Mouse (Mus musculus) kidney, adult 18-20 months (tissue): ENCODE results near the gene Tesk1.

Source experiments
- DNase-seq: peaks from one replicate; pipeline ENCODE4 v3.0.0; 2021

The Tesk1 gene

GRCm38 (mm10) chr4:43441639-43442038 is at the start of gene Tesk1:
Tesk1 (plus strand) TSS chr4:43441939.
- DNase-seq: no peak

DNA sequence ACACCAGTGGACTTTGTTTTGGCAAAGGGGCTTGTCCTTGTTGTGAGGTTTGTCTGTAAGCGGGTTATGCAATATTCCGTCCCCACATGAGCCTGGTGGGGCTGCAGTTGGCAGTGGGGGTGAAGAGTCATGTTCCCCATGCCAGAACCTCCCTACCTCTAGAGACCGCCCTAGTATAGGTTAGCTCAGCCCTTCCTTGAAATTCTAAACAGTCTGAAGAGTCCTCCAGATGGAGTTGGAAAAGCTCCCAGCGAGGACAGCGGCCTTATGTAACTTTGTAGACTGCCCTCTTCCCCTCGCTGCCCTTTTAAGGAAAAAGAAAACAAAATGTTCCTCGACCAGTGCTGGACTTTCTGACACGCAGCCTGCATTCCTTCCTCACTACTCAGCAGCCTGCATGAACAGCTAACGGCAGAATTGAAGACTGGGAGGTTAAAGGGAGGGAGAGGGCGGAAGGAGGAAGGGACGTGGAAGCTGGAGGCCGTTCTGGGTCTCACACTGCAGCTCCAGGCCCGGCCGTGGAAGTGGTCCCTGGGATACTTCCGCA is 47.3 kb upstream of the Tesk1 start:
- DNase-seq: peak; percentile 85

DNA sequence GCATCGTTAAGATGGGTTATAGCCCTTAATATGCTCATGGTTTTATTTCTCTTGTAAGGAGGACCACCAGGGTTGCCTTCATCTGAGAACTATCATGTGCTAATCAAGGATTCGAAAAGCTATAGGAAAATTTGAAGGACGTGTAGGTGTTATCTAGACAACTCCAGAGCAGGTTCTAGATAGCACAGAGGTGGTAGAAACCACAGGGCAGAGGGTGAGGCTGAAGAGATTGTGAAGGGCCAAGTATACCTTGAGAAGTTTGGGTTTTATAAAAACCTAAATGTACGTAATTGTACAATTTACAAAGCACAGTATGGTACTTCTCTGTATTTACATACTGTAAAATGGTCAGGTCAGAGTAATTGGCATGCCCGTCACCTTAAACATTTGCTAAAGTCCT is 46.6 kb upstream of the Tesk1 start:
- DNase-seq: no peak

- no peak for DNase-seq
These were observed 45.9 kb upstream of the Tesk1 start for GRCm38 (mm10) chr4:43395836-43396235.

DNA sequence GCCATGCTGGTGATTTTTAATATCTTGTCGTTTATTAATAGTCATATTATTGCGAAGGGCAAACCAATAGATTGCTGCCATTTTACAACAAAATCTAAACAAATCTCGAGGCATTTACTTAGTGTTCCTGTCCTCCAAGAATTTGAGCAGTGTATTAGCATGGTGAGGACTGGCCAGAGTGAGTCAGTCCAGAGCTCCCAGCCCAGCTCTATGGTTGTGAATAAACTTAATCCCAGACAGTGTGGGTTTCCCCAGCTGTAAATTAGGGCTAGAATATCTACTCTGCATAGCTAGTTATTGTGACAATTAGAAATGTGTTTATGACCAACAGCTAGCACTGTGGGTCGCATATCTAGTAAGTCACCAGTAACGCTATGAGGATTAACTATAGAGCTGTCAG is 45.4 kb upstream of the Tesk1 start:
- no peak for DNase-seq

- DNase-seq: no peak
These were observed 43.7 kb upstream of the Tesk1 start for GRCm38 (mm10) chr4:43398014-43398413.

GRCm38 (mm10) chr4:43398829-43399331 is 42.9 kb upstream of the Tesk1 start:
- DNase-seq: peak; percentile 66

- peak; percentile 50 for DNase-seq
These were observed 42.2 kb upstream of the Tesk1 start for GRCm38 (mm10) chr4:43399391-43400131.

DNA sequence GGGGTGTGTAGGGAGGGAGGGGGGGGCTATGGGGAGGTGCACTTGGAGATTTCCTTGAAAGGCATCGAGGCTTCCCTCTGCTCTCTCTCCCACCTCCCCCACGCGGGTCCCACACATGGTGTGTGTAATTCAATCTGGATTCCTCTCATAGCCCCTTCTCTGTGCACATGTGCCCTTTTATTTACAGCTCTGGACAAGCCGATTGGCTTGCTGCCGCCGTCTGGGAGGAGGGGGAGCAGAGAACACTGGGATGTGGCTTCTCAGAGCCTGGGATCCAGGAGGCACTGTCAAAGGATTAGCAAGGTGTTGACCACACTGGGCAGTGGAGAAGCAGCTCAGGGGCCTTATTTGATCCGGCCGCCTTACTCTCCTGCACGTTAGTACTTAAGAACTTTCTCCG is 40.8 kb upstream of the Tesk1 start:
- no peak for DNase-seq

- DNase-seq: no peak
These were observed 40.3 kb upstream of the Tesk1 start for GRCm38 (mm10) chr4:43401486-43401885.

DNA sequence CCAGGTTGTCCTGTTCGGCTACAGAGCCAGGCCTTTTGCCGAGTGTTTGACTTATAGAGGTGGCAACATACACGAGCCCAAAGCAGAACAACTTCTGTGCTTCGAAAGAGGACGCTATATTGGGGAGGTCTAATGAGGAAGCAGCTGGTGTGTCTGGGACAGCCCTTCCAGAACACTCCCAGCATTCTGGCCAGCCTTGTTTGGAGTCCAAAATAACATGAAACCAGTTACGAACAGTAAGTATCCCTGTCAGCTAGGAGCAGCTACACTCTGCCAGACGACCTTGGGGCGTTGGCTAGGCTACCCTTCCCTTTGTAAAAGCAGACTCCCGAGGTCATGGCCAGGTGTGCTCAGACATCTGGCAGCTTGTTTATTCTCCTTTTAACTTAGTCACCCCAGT is 39.5 kb upstream of the Tesk1 start:
- DNase-seq: no peak

DNA sequence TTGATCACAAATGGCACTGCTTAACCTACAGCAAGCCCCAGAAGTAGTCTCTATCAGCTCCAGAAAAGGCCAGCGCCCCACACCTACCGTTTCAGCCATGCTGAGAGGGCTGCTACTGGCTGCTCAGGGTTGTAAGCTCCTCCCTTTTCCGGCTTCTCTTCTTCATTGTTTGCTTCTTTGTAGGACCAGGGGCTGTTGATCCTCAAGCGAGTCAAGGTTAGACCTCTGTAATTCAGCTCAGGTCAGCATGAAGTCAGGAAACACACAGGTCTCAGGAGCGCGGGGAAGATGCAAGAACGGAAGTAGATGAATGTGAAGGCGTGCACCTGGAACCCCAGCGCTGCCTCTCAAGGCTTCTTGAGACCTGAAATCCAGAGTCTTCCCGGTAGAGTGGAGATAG is 37.0 kb upstream of the Tesk1 start:
- no peak for DNase-seq

DNA sequence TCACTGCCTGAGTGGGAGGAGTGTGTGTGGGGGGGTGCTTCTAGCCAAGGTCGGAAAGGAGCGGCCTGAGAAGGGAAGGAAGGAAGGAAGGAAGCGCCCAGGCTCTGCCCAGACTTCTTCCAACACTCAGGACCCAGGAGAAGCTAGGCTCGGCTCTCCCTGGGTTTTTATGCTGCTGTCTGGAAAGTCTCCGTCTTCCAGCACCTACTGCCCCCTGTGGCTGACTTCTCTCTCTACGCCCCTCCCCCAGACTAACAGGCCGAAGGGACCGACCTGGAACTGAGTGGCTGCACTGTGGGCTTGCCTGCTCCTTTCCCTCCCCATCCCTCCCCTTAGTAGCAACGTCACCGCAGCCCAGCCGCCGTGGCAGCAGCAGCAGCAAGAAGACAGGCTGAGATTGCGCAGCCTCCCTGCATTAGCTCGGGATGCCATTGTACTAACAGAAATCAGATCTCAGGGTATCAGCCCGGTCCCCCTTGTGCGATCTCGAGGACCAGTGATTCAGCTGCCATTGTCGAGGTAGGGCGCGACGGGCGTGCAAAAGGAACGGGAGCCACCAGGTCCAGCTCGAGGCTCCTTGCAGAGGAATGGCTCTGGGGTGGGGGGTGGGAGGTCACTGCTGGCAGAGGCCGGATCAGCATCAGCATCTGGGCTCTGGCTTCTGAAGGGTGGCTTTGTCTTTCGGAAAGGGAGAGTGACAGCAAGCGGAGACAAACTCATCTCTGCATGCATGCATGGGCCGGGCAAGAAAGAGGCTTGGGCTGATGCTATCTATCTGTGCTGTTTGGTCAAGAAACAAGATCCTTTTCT is 35.4 kb upstream of the Tesk1 start:
- DNase-seq: peak; percentile 71

GRCm38 (mm10) chr4:43407071-43407920 is 34.4 kb upstream of the Tesk1 start:
- no peak for DNase-seq

DNA sequence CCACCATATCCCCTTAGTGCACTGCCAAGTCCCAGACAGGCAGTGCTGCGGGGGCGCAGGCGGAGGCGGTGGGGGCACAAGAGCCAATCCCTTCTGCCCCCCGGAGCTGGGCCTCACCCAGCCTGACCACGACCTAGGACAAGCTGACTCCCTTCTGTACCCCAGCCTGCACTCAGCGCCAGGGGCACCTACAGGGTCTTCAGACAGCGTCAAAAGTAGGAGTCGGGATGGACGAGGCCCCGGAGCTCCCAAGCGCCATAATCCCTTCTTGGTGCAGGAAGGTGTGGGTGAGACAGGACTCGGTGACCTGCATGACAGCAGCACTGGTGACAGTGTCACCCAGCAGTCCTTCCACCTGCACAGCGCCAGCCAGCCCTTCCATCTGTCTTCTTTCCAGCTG is 27.0 kb upstream of the Tesk1 start:
- no peak for DNase-seq

GRCm38 (mm10) chr4:43415221-43416070 is 26.3 kb upstream of the Tesk1 start:
- DNase-seq: no peak

DNA sequence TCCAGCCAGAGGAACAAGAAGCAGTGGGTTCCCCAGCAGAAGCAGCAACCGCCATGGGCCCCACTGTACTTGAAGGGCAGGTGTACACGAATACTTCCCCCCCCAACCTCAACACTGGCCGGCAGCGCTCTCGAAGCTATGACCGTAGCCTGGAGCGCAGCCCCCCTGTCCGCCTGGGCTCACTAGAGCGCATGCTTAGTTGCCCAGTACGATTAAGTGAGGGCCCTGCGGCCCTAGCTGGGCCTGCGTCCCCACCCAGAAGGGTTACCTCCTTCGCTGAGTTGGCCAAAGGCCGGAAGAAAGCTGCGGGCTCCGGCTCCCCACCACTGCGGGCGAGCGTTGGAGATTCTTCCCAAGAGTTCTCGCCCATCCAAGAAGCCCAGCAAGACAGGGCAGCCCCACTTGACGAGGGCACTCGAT is 25.7 kb upstream of the Tesk1 start:
- no peak for DNase-seq

- DNase-seq: no peak
These were observed 24.3 kb upstream of the Tesk1 start for GRCm38 (mm10) chr4:43417269-43418062.

- no peak for DNase-seq
These were observed 23.3 kb upstream of the Tesk1 start for GRCm38 (mm10) chr4:43418450-43418849.

DNA sequence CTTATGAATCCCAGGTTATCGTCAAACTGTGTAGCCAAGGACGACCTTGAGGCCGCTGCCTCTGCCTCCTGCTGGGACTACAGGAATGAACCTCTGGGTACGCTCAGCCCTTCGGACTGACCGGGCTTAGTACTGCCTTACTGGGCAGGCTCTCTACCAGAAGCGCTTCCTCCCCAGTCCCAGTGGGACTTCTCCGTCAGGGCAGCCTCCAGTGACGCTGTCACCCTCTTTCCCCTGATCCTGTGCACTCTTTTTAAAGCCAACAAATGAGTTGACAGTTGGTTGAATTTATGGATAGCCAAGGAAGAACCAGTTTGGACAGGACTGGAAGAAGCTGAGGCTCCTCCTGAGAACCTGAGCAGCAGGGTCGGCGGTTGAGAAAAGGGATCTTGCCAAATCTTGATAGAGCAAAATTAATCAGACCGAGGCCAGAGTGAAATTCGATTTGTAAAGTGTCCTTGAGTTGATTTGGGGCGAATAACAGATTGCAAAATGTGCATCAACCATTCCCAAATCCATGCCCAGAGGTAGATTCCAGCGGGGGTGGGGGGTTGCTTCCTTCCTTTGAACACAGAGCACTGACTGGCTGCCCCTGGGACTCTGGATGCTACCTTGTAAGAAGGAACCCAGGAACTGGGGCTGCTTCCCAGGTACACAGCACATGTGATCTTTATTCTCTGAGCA is 22.6 kb upstream of the Tesk1 start:
- peak; percentile 64 for DNase-seq
